In the genomic region with DNA sequence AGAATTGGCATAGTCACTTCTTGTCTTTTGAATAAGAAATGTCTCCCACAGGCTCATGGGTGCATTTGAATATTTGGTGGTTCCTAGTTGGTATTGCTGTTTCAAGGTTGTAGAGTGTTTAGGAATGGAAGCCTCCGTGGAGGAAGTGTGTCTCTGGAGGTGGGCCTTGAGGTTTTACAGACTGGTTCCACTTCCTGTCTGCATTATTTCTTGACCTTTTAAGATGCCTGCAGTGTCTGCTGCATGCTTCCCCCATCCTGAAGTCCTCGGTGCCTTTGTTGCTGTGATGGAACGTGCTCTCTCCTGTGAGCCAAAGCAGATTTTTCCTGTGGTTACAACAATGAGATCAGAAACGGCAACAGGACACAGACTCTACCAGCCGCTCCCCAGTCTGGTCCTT, we compare ENCODE assay signal across 24 mouse cellular contexts.
DNase-seq lines count a peak whose midpoint lies in the region; ATAC-seq and TF ChIP-seq lines count a peak whose summit lies in the region.
"Had no signal": no experiment of that assay in that cellular context is flagged by ENCODE, and none has a peak within 500 bp of the region (broad histone marks: within the 10 kb centered on the region; RNA-seq: fewer than 3 reads in every experiment).

No protein-coding gene starts in this region.

- no peaks in the 10 kb centered on the region for H3K27me3 ChIP-seq in thymus, adult 2 months (ENCODE audit: control insufficient read depth, insufficient read depth, low read length)
- no peaks in the 10 kb centered on the region for H3K27me3 ChIP-seq in forebrain, embryonic 16.5 days (replicated peaks; ENCODE audit: control insufficient read depth, insufficient read depth, low read length)
- H3K27me3 ChIP-seq: heart, embryonic 12.5 days; midbrain, embryonic 12.5 days; neural tube, embryonic 12.5 days had no signal

- no peak for ATAC-seq in forebrain, embryonic 16.5 days
- ATAC-seq: forebrain, postnatal 0 days; hindbrain, embryonic 16.5 days had no signal

- no peaks in the 10 kb centered on the region for H3K36me3 ChIP-seq in thymus, adult 2 months (ENCODE audit: control insufficient read depth, insufficient read depth, low read length)
- H3K36me3 ChIP-seq in forebrain, embryonic 16.5 days (ENCODE audit: control insufficient read depth, insufficient read depth), result no peaks in the 10 kb centered on the region
- H3K36me3 ChIP-seq: forebrain, embryonic 10.5 days; heart, embryonic 12.5 days; hindbrain, embryonic 10.5 days; midbrain, embryonic 12.5 days; neural tube, embryonic 12.5 days had no signal

- H3K4me3 ChIP-seq in thymus, adult 2 months (ENCODE audit: control insufficient read depth, insufficient read depth, low read length), result no peak overlapping the region
- no peak overlapping the region for H3K4me3 ChIP-seq in forebrain, embryonic 16.5 days (replicated peaks; ENCODE audit: low read length)
- H3K4me3 ChIP-seq: forebrain, embryonic 10.5 days; heart, embryonic 12.5 days; hindbrain, embryonic 10.5 days; midbrain, embryonic 12.5 days; neural tube, embryonic 12.5 days had no signal

- no peak overlapping the region for H3K9ac ChIP-seq in forebrain, embryonic 16.5 days (replicated peaks; ENCODE audit: low read depth, low read length)
- H3K9ac ChIP-seq: forebrain, postnatal 0 days; heart, embryonic 12.5 days; midbrain, embryonic 12.5 days; neural tube, embryonic 12.5 days had no signal

- DNase-seq in thymus, adult 2 months, result no peak
- no peak for DNase-seq in thymus, postnatal 36 days
- DNase-seq in CD4-positive, CD25-positive, alpha-beta regulatory T cell, adult 2 months (ENCODE audit: low read depth, low spot score), result peak; percentile 53
- DNase-seq in induced T-regulatory cell, adult 2 months (ENCODE audit: low read depth), result peak; percentile 49
- peak; percentile 24 to 30 for DNase-seq in natural killer cell, adult 2 months (ENCODE audit: low spot score in 2 of 2)
- DNase-seq in cerebellum, postnatal 10 days, result no peak
- no peak for DNase-seq in lung, postnatal 14 days
- DNase-seq: adrenal gland, postnatal 36 days; cerebellum, adult 9-10 months; forebrain, postnatal 0 days; heart, adult 11 months; heart, postnatal 10 days; kidney, adult 11 months; right cerebral cortex, postnatal 14 days; thymus, adult 18-20 months had no signal

- no peak overlapping the region for H3K4me2 ChIP-seq in forebrain, embryonic 16.5 days (ENCODE audit: low read length)
- H3K4me2 ChIP-seq: heart, embryonic 12.5 days; midbrain, embryonic 12.5 days; neural tube, embryonic 12.5 days had no signal

- H3K4me1 ChIP-seq in thymus, adult 2 months (replicated peaks; ENCODE audit: control insufficient read depth, insufficient read depth, low read length), result peaks cover 46% of the 10 kb centered on the region
- peaks cover 9% of the 10 kb centered on the region for H3K4me1 ChIP-seq in forebrain, embryonic 16.5 days (replicated peaks; ENCODE audit: control insufficient read depth, insufficient read depth, low read length)

- H3K9me3 ChIP-seq in forebrain, embryonic 16.5 days (ENCODE audit: control insufficient read depth, low read length), result no peaks in the 10 kb centered on the region
- H3K9me3 ChIP-seq: forebrain, embryonic 10.5 days; heart, embryonic 12.5 days; hindbrain, embryonic 10.5 days; midbrain, embryonic 12.5 days; neural tube, embryonic 12.5 days had no signal

- no peak for TF ChIP-seq CTCF in thymus, adult 2 months (IDR thresholded peaks at IDR 0.05; ENCODE audit: borderline replicate concordance, control insufficient read depth, extremely low read depth, insufficient read depth, low read length, poor library complexity)

- TF ChIP-seq POLR2A in thymus, adult 2 months (IDR thresholded peaks at IDR 0.05; ENCODE audit: control insufficient read depth, extremely low read depth, insufficient read depth, low read length, poor library complexity), result no peak

- H3K27ac ChIP-seq in thymus, adult 2 months (ENCODE audit: control insufficient read depth, insufficient read depth, low read length), result peak overlapping the region; percentile 29; the same call in 1 of the 2 replicates
- H3K27ac ChIP-seq in forebrain, embryonic 16.5 days (ENCODE audit: low read length), result no peak overlapping the region
- H3K27ac ChIP-seq: forebrain, embryonic 10.5 days; hindbrain, embryonic 10.5 days; kidney, postnatal 0 days; macrophage; midbrain, embryonic 12.5 days; neural tube, embryonic 12.5 days had no signal

- 6% methylated on average over 5 of the region's 5 CpGs for WGBS in thymus, adult 2 months
- 93% methylated on average over 5 of the region's 5 CpGs for WGBS in forebrain, embryonic 16.5 days

Comparison
In these comparisons a context has a peak if more than half of its experiments do, and no peak if none do; other contexts are left out.
1. DNase-seq: peak in CD4-positive, CD25-positive, alpha-beta regulatory T cell, adult 2 months (single experiment), induced T-regulatory cell, adult 2 months (single experiment) and natural killer cell, adult 2 months (2 of 2); none in thymus, adult 2 months (single experiment), thymus, postnatal 36 days (0 of 2), cerebellum, postnatal 10 days (0 of 2) and lung, postnatal 14 days (single experiment).